Comparison of ENCODE assay signal across 16 mouse cellular contexts in the genomic region with DNA sequence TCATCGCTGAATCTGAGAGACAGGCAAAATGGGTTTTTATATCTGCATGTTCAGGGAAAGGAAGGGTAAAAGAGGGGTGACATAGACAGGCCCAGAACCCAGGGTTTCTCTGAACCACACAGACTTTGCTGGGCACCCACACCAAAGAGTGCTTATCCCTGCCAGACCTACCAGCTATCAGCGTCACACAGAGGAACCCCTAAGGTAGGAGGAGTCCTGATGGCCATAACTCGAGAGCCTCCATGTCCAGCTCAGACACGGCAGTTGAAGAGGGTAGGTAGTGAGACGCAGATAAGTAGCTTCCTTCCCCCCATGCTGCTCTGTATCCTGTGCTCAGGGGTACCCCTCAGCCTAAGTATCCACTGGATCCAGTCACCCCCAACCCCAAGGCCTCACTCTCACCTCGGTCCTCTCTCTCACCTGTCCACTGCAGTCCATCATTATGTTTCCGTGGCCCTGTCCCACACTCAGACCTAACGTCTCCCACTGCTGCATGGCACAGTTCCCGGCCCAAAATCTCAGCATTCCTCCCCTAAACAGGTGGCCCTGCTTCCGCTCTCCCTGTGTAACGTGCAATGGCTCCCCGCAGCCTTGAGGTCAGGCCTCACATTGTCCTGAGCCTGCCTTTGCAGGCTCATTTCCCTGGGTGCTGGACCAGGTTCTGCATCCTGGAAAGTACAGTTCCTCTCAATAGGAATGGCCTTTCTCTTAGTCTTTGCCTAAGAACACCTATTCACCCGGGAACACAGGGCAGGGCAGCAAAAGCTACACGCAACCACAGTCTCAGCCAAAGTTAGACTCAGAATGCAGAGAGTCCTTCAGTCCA. TPM values are rescaled to one million over a fixed set of nuclear protein-coding genes. Genes with fewer than 3 reads are reported as not detected.
DNase-seq lines count a peak whose midpoint lies in the region; ATAC-seq and TF ChIP-seq lines count a peak whose summit lies in the region.
"Had no signal": no experiment of that assay in that cellular context is flagged by ENCODE, and none has a peak within 500 bp of the region (broad histone marks: within the 10 kb centered on the region; RNA-seq: fewer than 3 reads in every experiment).

No protein-coding gene starts in this region.

- no peaks in the 10 kb centered on the region for H3K9me3 ChIP-seq in erythroblast, embryonic 14.5 days (ENCODE audit: control insufficient read depth, low read length)
- H3K9me3 ChIP-seq: forebrain, embryonic 13.5 days; hindbrain, embryonic 12.5 days; limb, embryonic 12.5 days had no signal

- 59% methylated on average over 14 of the region's 14 CpGs for WGBS in kidney, adult 2 months
- WGBS in cerebellum, adult 2 months = 19% methylated on average over 14 of the region's 14 CpGs

- TF ChIP-seq POLR2A in kidney, adult 2 months (IDR thresholded peaks at IDR 0.05; ENCODE audit: low read depth, low read length) = no peak
- TF ChIP-seq POLR2A in cerebellum, adult 2 months (IDR thresholded peaks at IDR 0.05; ENCODE audit: borderline replicate concordance, insufficient read depth, low read length) = no peak

- peak overlapping the region; percentile 91 for H3K27ac ChIP-seq in kidney, adult 2 months (ENCODE audit: insufficient read depth, low read depth, low read length)
- peak overlapping the region; percentile 84 for H3K27ac ChIP-seq in cerebellum, adult 2 months (ENCODE audit: insufficient read depth, low read length)
- H3K27ac ChIP-seq: forebrain, embryonic 13.5 days; hindbrain, embryonic 12.5 days; limb, embryonic 12.5 days had no signal

- peak; percentile 77 for ATAC-seq in megakaryocyte-erythroid progenitor cell, adult 5-6 weeks (replicated peaks; ENCODE audit: low FRiP score, low TSS enrichment, poor library complexity, severe bottlenecking)
- ATAC-seq: forebrain, embryonic 13.5 days had no signal

- peaks cover 78% of the 10 kb centered on the region for H3K4me1 ChIP-seq in kidney, adult 2 months (ENCODE audit: control insufficient read depth, insufficient read depth, low read length)
- peaks cover 36% of the 10 kb centered on the region for H3K4me1 ChIP-seq in cerebellum, adult 2 months (ENCODE audit: control insufficient read depth, insufficient read depth, low read length)
- H3K4me1 ChIP-seq in erythroblast, embryonic 14.5 days (ENCODE audit: control insufficient read depth) = peaks cover 97% of the 10 kb centered on the region

- no peaks in the 10 kb centered on the region; the same call in 1 of the 2 replicates for H3K36me3 ChIP-seq in kidney, adult 2 months (ENCODE audit: control insufficient read depth, insufficient read depth, low read length)
- H3K36me3 ChIP-seq in erythroblast, embryonic 14.5 days (ENCODE audit: control insufficient read depth) = peaks cover 99% of the 10 kb centered on the region
- H3K36me3 ChIP-seq: hindbrain, embryonic 12.5 days; limb, embryonic 12.5 days had no signal

- no peak for TF ChIP-seq CTCF in kidney, adult 2 months (conservative IDR thresholded peaks at IDR 0.05; ENCODE audit: insufficient read depth, insufficient read length, low read depth, low read length)
- TF ChIP-seq CTCF in cerebellum, adult 2 months (IDR thresholded peaks at IDR 0.05; ENCODE audit: borderline replicate concordance, insufficient read depth, low read depth, low read length) = no peak

- DNase-seq in kidney, adult 2 months = peak; percentile 18
- DNase-seq in kidney, postnatal 4 days = no peak
- peak; percentile 72 to 73 for DNase-seq in cerebellum, adult 2 months
- no peak for DNase-seq in adrenal gland, postnatal 10 days
- no peak for DNase-seq in urinary bladder, adult 18-20 months (ENCODE audit: low spot score in 2 of 2)
- DNase-seq: adrenal gland, postnatal 25 days; gastrocnemius, postnatal 14 days; layer of hippocampus, postnatal 36 days; lung, postnatal 4 days; right cerebral cortex, postnatal 4 days had no signal

- no peaks in the 10 kb centered on the region for H3K27me3 ChIP-seq in kidney, adult 2 months (replicated peaks; ENCODE audit: control insufficient read depth, insufficient read depth, low read length)
- H3K27me3 ChIP-seq in cerebellum, adult 2 months (ENCODE audit: control insufficient read depth, insufficient read depth, low read length) = no peaks in the 10 kb centered on the region
- H3K27me3 ChIP-seq in erythroblast, embryonic 14.5 days (ENCODE audit: control insufficient read depth) = no peaks in the 10 kb centered on the region
- H3K27me3 ChIP-seq: CH12.LX; hindbrain, embryonic 12.5 days; limb, embryonic 12.5 days had no signal

- H3K4me3 ChIP-seq in kidney, adult 2 months (ENCODE audit: insufficient read depth, low read depth, low read length) = no peak overlapping the region
- H3K4me3 ChIP-seq in cerebellum, adult 2 months (replicated peaks; ENCODE audit: insufficient read depth, low read depth, low read length) = no peak overlapping the region
- peak overlapping the region; percentile 82 for H3K4me3 ChIP-seq in erythroblast, embryonic 14.5 days (replicated peaks)
- H3K4me3 ChIP-seq: forebrain, embryonic 13.5 days; hindbrain, embryonic 12.5 days; limb, embryonic 12.5 days had no signal

RNA-seq across cellular contexts. Expression of gene Gm10300, which starts 7.2 kb away (rescaled TPM):
- polyA plus RNA-seq in kidney, adult 2 months (2012; rRNA removed) = 0.09 and 0.27 TPM in 2 replicates
- polyA plus RNA-seq in cerebellum, adult 2 months (2012; rRNA removed) = 0.15 and 0.24 TPM in 2 replicates
- 0.05 and 0.06 TPM in 2 replicates for polyA plus RNA-seq in erythroblast, embryonic 14.5 days (2012)
- 1.8 TPM in 1 of 2 replicates, not detected in the other for total RNA-seq in megakaryocyte-erythroid progenitor cell, adult 5-6 weeks (2014; fragmentation: Nextera tagmentation)
- 0.99 and 3.7 TPM in 2 replicates for total RNA-seq in megakaryocyte-erythroid progenitor cell, adult 5-6 weeks (2017)
- under 1 TPM; 0.15 to 0.55 TPM for total RNA-seq in adrenal gland, postnatal 10 days (2021)
- total RNA-seq: layer of hippocampus, postnatal 36 days had no signal
- polyA plus RNA-seq: forebrain, embryonic 13.5 days had no signal

RNA-seq across cellular contexts. Expression of gene Epb41, which starts 7.8 kb away (rescaled TPM):
- polyA plus RNA-seq in kidney, adult 2 months (2012; rRNA removed) = 69.8 and 73.8 TPM in 2 replicates
- polyA plus RNA-seq in cerebellum, adult 2 months (2012; rRNA removed) = 174 and 192 TPM in 2 replicates
- polyA plus RNA-seq in erythroblast, embryonic 14.5 days (2012) = 120 and 121 TPM in 2 replicates
- total RNA-seq in megakaryocyte-erythroid progenitor cell, adult 5-6 weeks (2014; fragmentation: Nextera tagmentation) = 92.6 and 109 TPM in 2 replicates
- total RNA-seq in megakaryocyte-erythroid progenitor cell, adult 5-6 weeks (2017) = 74.2 and 82.1 TPM in 2 replicates
- total RNA-seq in adrenal gland, postnatal 10 days (2021) = 10 to 100 TPM; 77.8 to 79.6 TPM

Comparison
In these comparisons a context has a peak if more than half of its experiments do, and no peak if none do; other contexts are left out.
1. DNase-seq: peak in kidney, adult 2 months (single experiment) and cerebellum, adult 2 months (2 of 2); none in kidney, postnatal 4 days (0 of 2), adrenal gland, postnatal 10 days (single experiment) and urinary bladder, adult 18-20 months (0 of 2).